Comparison of ENCODE assay signal across 8 mouse cellular contexts in the genomic region with DNA sequence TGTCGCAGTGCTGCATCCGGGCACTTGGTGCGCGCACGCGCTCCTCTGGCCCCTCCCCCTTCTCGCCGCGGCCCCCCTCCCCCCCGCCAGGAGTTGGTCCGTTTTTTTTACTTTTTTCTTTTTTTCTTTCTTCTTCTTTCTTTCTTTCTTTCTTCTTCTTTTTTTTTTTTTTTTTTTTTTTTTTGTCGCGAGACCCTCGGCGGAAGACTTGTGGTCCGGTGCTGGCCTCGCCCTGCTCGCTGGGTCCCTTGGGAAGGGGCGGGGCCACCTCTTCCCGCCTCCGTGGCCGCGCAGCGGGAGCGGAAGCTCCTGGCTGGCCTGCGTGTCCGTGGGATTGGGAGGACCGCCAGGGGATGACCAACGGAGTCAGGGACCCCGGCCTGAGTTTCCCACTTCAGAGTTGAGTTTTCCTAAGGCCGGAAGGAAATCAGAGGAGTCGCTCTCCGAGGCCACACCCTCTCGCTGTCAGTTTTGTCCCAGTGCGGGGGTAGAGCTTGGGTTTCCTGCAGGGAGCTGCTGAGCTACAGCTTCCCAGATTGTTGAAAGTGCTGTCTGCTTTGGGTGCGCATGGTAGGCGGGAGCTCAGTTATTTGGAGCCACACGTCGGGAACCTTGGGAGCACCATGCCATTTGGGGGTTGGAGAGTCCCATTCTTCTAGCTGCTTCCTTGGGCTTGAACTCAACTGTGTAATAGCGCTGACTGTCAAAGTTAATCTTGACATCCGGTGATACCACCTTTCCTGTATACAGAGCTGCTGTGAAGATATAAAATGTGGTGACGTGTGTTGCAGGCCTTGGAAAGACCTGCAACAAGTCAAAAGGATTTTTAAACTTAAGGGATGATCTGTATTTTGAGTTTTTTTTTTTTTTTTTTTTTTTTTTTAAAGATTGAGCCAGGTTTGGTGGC. TPM values are rescaled to one million over a fixed set of nuclear protein-coding genes. Genes with fewer than 3 reads are reported as not detected.
DNase-seq lines count a peak whose midpoint lies in the region; ATAC-seq lines count a peak whose summit lies in the region.

No protein-coding gene starts in this region.

- no peaks in the 10 kb centered on the region for H3K9me3 ChIP-seq in intestine, embryonic 15.5 days

- H3K4me2 ChIP-seq in intestine, embryonic 15.5 days (replicated peaks), result peak overlapping the region; percentile 76

- no peaks in the 10 kb centered on the region for H3K27me3 ChIP-seq in intestine, embryonic 15.5 days (replicated peaks)

- under 1% methylated on average over 42 of the region's 42 CpGs for WGBS in intestine, embryonic 15.5 days

- H3K4me3 ChIP-seq in intestine, embryonic 15.5 days (replicated peaks), result peak overlapping the region; percentile 87

- H3K9ac ChIP-seq in intestine, embryonic 15.5 days, result peak overlapping the region; percentile 98

- peak overlapping the region; percentile 98 for H3K27ac ChIP-seq in intestine, embryonic 15.5 days

- intact Hi-C loops in left cerebral cortex, postnatal 36 days (cut with DNase I), result loop anchor here (1.0 kb wide), 1 partner anchor 33 kb away; no protein-coding TSS in a partner anchor

- H3K36me3 ChIP-seq in intestine, embryonic 15.5 days, result peaks cover 24% of the 10 kb centered on the region

- peaks cover 10% of the 10 kb centered on the region; the same call in 1 of the 2 replicates for H3K4me1 ChIP-seq in intestine, embryonic 15.5 days (replicated peaks)

- DNase-seq in adrenal gland, postnatal 10 days, result peak; percentile 88
- peak; percentile 90 for DNase-seq in embryo, embryonic 11 days
- DNase-seq in gastrocnemius, postnatal 25 days, result peak; percentile 80
- peak; percentile 66 to 75 for DNase-seq in left cerebral cortex, postnatal 36 days (ENCODE audit: low spot score in 2 of 2)
- peak; percentile 90 for DNase-seq in mesoderm, embryonic 11.5 days (ENCODE audit: low read depth, low spot score)
- DNase-seq in skeletal muscle tissue, adult 2 months (ENCODE audit: low read depth, low spot score), result peak; percentile 74

- ATAC-seq in intestine, embryonic 15.5 days, result peak; percentile 73
- ATAC-seq in monocyte, adult 5-6 weeks (replicated peaks; ENCODE audit: insufficient number of reproducible peaks, low FRiP score, low TSS enrichment, poor library complexity, severe bottlenecking), result no peak; the same call in none of the 2 replicates

RNA-seq across cellular contexts. Expression of a gene that starts 0.9 kb away (rescaled TPM):
- 100 to 1,000 TPM; 261 to 396 TPM for total RNA-seq in adrenal gland, postnatal 10 days (2021)
- total RNA-seq in gastrocnemius, postnatal 25 days (2021), result 10 to 100 TPM; 76.2 to 78.4 TPM
- polyA plus RNA-seq in intestine, embryonic 15.5 days (2015; fragmentation: Nextera tagmentation; extraction: Ambion mirVana), result 306 and 315 TPM in 2 replicates
- total RNA-seq in left cerebral cortex, postnatal 36 days (2021), result 100 to 1,000 TPM; 259 to 349 TPM
- 85.2 to 172 TPM (median 110 TPM) in 3 replicates for total RNA-seq in monocyte, adult 5-6 weeks (2017)

RNA-seq across cellular contexts. Expression of a gene that starts 21.6 kb away (rescaled TPM):
- total RNA-seq in adrenal gland, postnatal 10 days (2021), result 10 to 100 TPM; 11.5 to 12.4 TPM
- 1 to 10 TPM; 4.4 to 6.1 TPM for total RNA-seq in gastrocnemius, postnatal 25 days (2021)
- 8.2 and 9.6 TPM in 2 replicates for polyA plus RNA-seq in intestine, embryonic 15.5 days (2015; fragmentation: Nextera tagmentation; extraction: Ambion mirVana)
- 10 to 100 TPM in 1 of 2 experiments, 1 to 10 TPM in 1; 8.2 to 10.2 TPM for total RNA-seq in left cerebral cortex, postnatal 36 days (2021)
- 1.1 TPM in 2 of 3 replicates, not detected in the other for total RNA-seq in monocyte, adult 5-6 weeks (2017)

RNA-seq across cellular contexts. Expression of a gene that starts 25.5 kb away (rescaled TPM):
- 1 to 10 TPM; 5.6 to 8.0 TPM for total RNA-seq in adrenal gland, postnatal 10 days (2021)
- under 1 TPM; 0.72 to 0.82 TPM for total RNA-seq in gastrocnemius, postnatal 25 days (2021)
- polyA plus RNA-seq in intestine, embryonic 15.5 days (2015; fragmentation: Nextera tagmentation; extraction: Ambion mirVana), result 418 and 480 TPM in 2 replicates
- 1 to 10 TPM in 1 of 2 experiments, under 1 TPM in 1; 0.79 to 1.8 TPM for total RNA-seq in left cerebral cortex, postnatal 36 days (2021)
- total RNA-seq in monocyte, adult 5-6 weeks (2017), result 65.7 to 90.8 TPM (median 79.5 TPM) in 3 replicates

RNA-seq across cellular contexts. Expression of a gene that starts 35.6 kb away (rescaled TPM):
- total RNA-seq in adrenal gland, postnatal 10 days (2021), result 10 to 100 TPM in 1 of 2 experiments, 1 to 10 TPM in 1; 5.2 to 24.5 TPM
- total RNA-seq in gastrocnemius, postnatal 25 days (2021), result 100 to 1,000 TPM; 235 to 294 TPM
- 0.19 and 0.53 TPM in 2 replicates for polyA plus RNA-seq in intestine, embryonic 15.5 days (2015; fragmentation: Nextera tagmentation; extraction: Ambion mirVana)
- under 1 TPM; 0.96 to 0.97 TPM for total RNA-seq in left cerebral cortex, postnatal 36 days (2021)
- total RNA-seq in monocyte, adult 5-6 weeks (2017), result 0.68 TPM in 1 of 3 replicates, not detected in the others

RNA-seq across cellular contexts. Expression of a gene that starts 38.3 kb away (rescaled TPM):
- under 1 TPM; 0.45 to 0.96 TPM for total RNA-seq in adrenal gland, postnatal 10 days (2021)
- total RNA-seq in gastrocnemius, postnatal 25 days (2021), result not detected
- 58.5 and 67.5 TPM in 2 replicates for polyA plus RNA-seq in intestine, embryonic 15.5 days (2015; fragmentation: Nextera tagmentation; extraction: Ambion mirVana)
- total RNA-seq in left cerebral cortex, postnatal 36 days (2021), result not detected
- total RNA-seq in monocyte, adult 5-6 weeks (2017), result not detected in 3 replicates
